In the genomic region with DNA sequence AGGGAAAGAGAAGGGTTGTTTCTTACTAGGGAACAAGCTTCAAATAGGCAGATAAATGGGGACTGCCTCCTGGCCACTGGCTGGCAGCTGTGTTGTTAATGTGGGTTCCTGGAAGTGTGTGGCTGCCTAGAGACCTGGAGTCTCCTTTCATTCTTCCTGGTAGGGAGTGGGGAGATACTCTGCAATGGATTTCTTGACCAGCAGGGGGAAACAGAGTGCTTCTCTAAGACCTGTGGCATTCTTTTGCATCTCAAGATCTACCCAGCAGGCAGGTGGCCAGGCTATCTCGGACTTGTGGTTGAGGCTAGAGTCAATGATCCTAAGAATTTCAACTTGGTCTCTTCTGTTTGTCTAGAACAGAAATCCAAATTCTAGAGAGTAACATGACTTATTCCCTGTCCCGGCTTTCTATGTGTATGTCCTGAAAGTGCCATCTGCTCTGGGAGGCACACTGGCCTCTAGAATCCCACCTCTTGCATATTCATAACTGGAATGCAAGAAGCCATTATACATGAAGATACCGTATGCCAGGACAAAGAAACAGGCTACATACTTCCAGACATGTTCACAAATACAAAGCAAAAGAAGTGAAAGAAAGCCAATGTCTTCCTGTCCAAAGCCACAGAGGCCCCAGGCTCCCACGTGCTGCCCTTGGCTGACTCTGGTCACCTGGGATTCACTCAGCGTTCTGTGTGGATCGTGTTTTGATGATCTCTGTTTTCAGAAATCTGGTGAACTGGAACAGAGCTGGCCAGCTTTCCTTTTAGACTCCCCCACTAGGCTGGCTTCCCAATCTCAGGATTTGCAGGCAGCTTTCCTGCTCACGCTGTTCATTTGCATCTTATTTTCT, we compare ENCODE assay signal across 9 mouse cellular contexts. TPM values are rescaled to one million over a fixed set of nuclear protein-coding genes. Genes with fewer than 3 reads are reported as not detected.
DNase-seq lines count a peak whose midpoint lies in the region; ATAC-seq and TF ChIP-seq lines count a peak whose summit lies in the region.
"Had no signal": no experiment of that assay in that cellular context is flagged by ENCODE, and none has a peak within 500 bp of the region (broad histone marks: within the 10 kb centered on the region; RNA-seq: fewer than 3 reads in every experiment).

No protein-coding gene starts in this region.

- 42% methylated on average over 7 of the region's 7 CpGs for WGBS in liver, embryonic 14.5 days (ENCODE audit: insufficient replicate concordance)

- H3K36me3 ChIP-seq in liver, embryonic 14.5 days (replicated peaks; ENCODE audit: control insufficient read depth, insufficient read depth, low read depth): no peaks in the 10 kb centered on the region
- H3K36me3 ChIP-seq: neural tube, embryonic 12.5 days had no signal

- H3K4me1 ChIP-seq in liver, embryonic 14.5 days (replicated peaks; ENCODE audit: control insufficient read depth in 2 of 2, insufficient read depth in 2 of 2, low read length in 1 of 2): no peaks in the 10 kb centered on the region
- H3K4me1 ChIP-seq: neural tube, embryonic 12.5 days had no signal

- no peak for TF ChIP-seq EP300 in liver, embryonic 14.5 days (IDR thresholded peaks at IDR 0.05; ENCODE audit: low read depth)

- no peaks in the 10 kb centered on the region for H3K27me3 ChIP-seq in liver, embryonic 14.5 days (ENCODE audit: control insufficient read depth, insufficient read depth, low read length)
- H3K27me3 ChIP-seq: neural tube, embryonic 12.5 days had no signal

- no peak overlapping the region for H3K4me2 ChIP-seq in liver, embryonic 14.5 days (ENCODE audit: low read depth)
- H3K4me2 ChIP-seq: neural tube, embryonic 12.5 days had no signal

- peak; percentile 60 for DNase-seq in 416B (ENCODE audit: low read depth)
- DNase-seq in adrenal gland, adult (ENCODE audit: inconsistent age in 2 of 2, low spot score in 1 of 2): peak; percentile 33 to 88
- DNase-seq in embryo, embryonic 10 days (ENCODE audit: low spot score): peak; percentile 76
- DNase-seq in gastrocnemius, postnatal 36 days: peak; percentile 34 to 50
- peak; percentile 82 for DNase-seq in kidney, postnatal 10 days
- DNase-seq in liver, embryonic 14.5 days (ENCODE audit: low read depth in 3 of 3, low spot score in 3 of 3): peak in 2 of 3 experiments; percentile 0 to 2
- peak; percentile 28 for DNase-seq in ovary, postnatal 36 days (ENCODE audit: low spot score)

- H3K4me3 ChIP-seq in liver, embryonic 14.5 days (ENCODE audit: insufficient read depth in 1 of 2, low read depth in 2 of 2, low read length in 2 of 2): no peak overlapping the region
- H3K4me3 ChIP-seq: neural tube, embryonic 12.5 days had no signal

- peak; percentile 55 for TF ChIP-seq CTCF in liver, embryonic 14.5 days (IDR thresholded peaks at IDR 0.05; ENCODE audit: low read depth)

- H3K9me3 ChIP-seq in liver, embryonic 14.5 days (ENCODE audit: control insufficient read depth, low read length): no peaks in the 10 kb centered on the region
- H3K9me3 ChIP-seq: neural tube, embryonic 12.5 days had no signal

- no peak overlapping the region for H3K9ac ChIP-seq in liver, embryonic 14.5 days (replicated peaks)
- H3K9ac ChIP-seq: neural tube, embryonic 12.5 days had no signal

- H3K27ac ChIP-seq in liver, embryonic 14.5 days: no peak overlapping the region
- H3K27ac ChIP-seq: neural tube, embryonic 12.5 days had no signal

- intact Hi-C loops in gastrocnemius, postnatal 36 days (cut with DNase I): loop anchor here (2.0 to 5.0 kb wide), 2 partner anchors 240 to 449 kb away; no protein-coding TSS in a partner anchor

- no peak for ATAC-seq in liver, embryonic 14.5 days (ENCODE audit: insufficient read depth)
- ATAC-seq in erythroid progenitor cell, adult 5-6 weeks (replicated peaks; ENCODE audit: low FRiP score, poor library complexity, severe bottlenecking): no peak

RNA-seq across cellular contexts. Expression of gene Tpo, which starts 3.6 kb away (rescaled TPM):
- not detected for total RNA-seq in gastrocnemius, postnatal 36 days (2021)
- polyA plus RNA-seq in liver, embryonic 14.5 days (2012; rRNA removed): not detected in 2 replicates
- not detected in 2 replicates for polyA plus RNA-seq in liver, embryonic 14.5 days (2014; fragmentation: Nextera tagmentation; extraction: Ambion mirVana)
- not detected in 2 replicates for total RNA-seq in erythroid progenitor cell, adult 5-6 weeks (2015; ENCODE audit: low replicate concordance)
- not detected in 2 replicates for total RNA-seq in erythroid progenitor cell, adult 5-6 weeks (2017; ENCODE audit: low replicate concordance)
- polyA plus RNA-seq: neural tube, embryonic 12.5 days had no signal

Comparison
In these comparisons a context has a peak if more than half of its experiments do, and no peak if none do; other contexts are left out.
1. DNase-seq: peak in every context shown above with its lines; median percentile 82 in kidney, postnatal 10 days; 76 in embryo, embryonic 10 days; 60 in adrenal gland, adult; 60 in 416B; 42 in gastrocnemius, postnatal 36 days; 28 in ovary, postnatal 36 days; 1 in liver, embryonic 14.5 days.